In genomic region chr12:51676442-51676841, GRCm38 (mm10) we compare ENCODE assay signal across 19 mouse cellular contexts.
"Had no signal": no experiment of that assay in that cellular context is flagged by ENCODE, and none has a peak within 500 bp of the region (broad histone marks: within the 10 kb centered on the region; RNA-seq: fewer than 3 reads in every experiment).

No protein-coding gene starts in this region.

- H3K27me3 ChIP-seq: kidney, embryonic 15.5 days; limb, embryonic 12.5 days; limb, embryonic 15.5 days; midbrain, embryonic 12.5 days; midbrain, embryonic 15.5 days; neural tube, embryonic 13.5 days; stomach, embryonic 15.5 days had no signal

- H3K36me3 ChIP-seq: kidney, embryonic 15.5 days; limb, embryonic 15.5 days; midbrain, embryonic 12.5 days; midbrain, embryonic 15.5 days; neural tube, embryonic 13.5 days; stomach, embryonic 15.5 days had no signal

- H3K4me3 ChIP-seq: kidney, embryonic 15.5 days; limb, embryonic 12.5 days; limb, embryonic 15.5 days; midbrain, embryonic 12.5 days; midbrain, embryonic 15.5 days; neural tube, embryonic 13.5 days; stomach, embryonic 15.5 days had no signal

- DNase-seq: kidney, postnatal 10 days; kidney, postnatal 36 days; left cerebral cortex, postnatal 4 days; liver, postnatal 0 days; lung, embryonic 14.5 days; retina, postnatal 1 day; right cerebral cortex, postnatal 25 days; spleen, adult 18-20 months; thymus, postnatal 25 days had no signal

- H3K27ac ChIP-seq: kidney, embryonic 15.5 days; limb, embryonic 12.5 days; limb, embryonic 15.5 days; liver, embryonic 14.5 days; macrophage; midbrain, embryonic 12.5 days; midbrain, embryonic 15.5 days; neural tube, embryonic 13.5 days; stomach, embryonic 15.5 days had no signal

- H3K4me2 ChIP-seq: kidney, embryonic 15.5 days; limb, embryonic 12.5 days; limb, embryonic 15.5 days; liver, embryonic 11.5 days; lung, embryonic 14.5 days; midbrain, embryonic 12.5 days; midbrain, embryonic 15.5 days; neural tube, embryonic 13.5 days; stomach, embryonic 15.5 days had no signal
